In the genomic region with DNA sequence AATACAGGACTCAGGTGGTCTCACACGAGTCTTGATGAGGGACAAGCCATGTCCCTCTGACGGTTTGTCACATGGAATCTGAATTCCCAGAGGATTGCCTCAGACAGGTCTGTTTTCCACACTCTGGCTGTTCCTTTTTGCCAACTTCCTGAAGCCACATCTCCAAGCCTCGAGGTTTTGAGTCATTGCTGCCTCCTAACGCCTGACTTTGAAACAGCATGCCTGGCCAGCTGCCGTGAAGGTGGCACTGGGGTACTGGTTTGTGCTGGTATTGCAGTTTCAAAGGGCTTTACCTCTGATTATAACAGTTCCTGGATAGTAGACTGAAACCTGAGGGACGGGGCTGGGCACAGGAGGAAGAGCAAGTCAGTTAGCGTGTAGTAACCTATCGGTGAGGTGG, we compare ENCODE assay signal across 9 mouse cellular contexts.
DNase-seq lines count a peak whose midpoint lies in the region; ATAC-seq and TF ChIP-seq lines count a peak whose summit lies in the region.
"Had no signal": no experiment of that assay in that cellular context is flagged by ENCODE, and none has a peak within 500 bp of the region (broad histone marks: within the 10 kb centered on the region; RNA-seq: fewer than 3 reads in every experiment).

No protein-coding gene starts in this region.

- H3K4me2 ChIP-seq in heart, embryonic 11.5 days: no peak overlapping the region
- H3K4me2 ChIP-seq in kidney, embryonic 16.5 days (replicated peaks; ENCODE audit: low read depth, low read length): no peak overlapping the region
- H3K4me2 ChIP-seq in limb, embryonic 11.5 days (ENCODE audit: low read depth, severe bottlenecking): no peak overlapping the region
- H3K4me2 ChIP-seq: heart, embryonic 13.5 days had no signal

- peaks cover 9% of the 10 kb centered on the region for H3K27me3 ChIP-seq in heart, embryonic 11.5 days (ENCODE audit: control insufficient read depth, insufficient read depth, low read length)
- peaks cover 24% of the 10 kb centered on the region for H3K27me3 ChIP-seq in kidney, embryonic 16.5 days (ENCODE audit: insufficient read depth, low read length)
- peaks cover 7% of the 10 kb centered on the region; the same call in 1 of the 2 replicates for H3K27me3 ChIP-seq in limb, embryonic 11.5 days (ENCODE audit: control insufficient read depth, insufficient read depth, low read length)

- intact Hi-C loops in gastrocnemius, adult 2 months (cut with DNase I): loop anchor here (10.0 kb wide), 1 partner anchor 243 kb away; no protein-coding TSS in a partner anchor

- peak; percentile 3 to 41 for DNase-seq in heart, adult 18-20 months
- DNase-seq in cerebellum, postnatal 25 days: peak; percentile 6 to 16
- peak; percentile 32 for DNase-seq in gastrocnemius, adult 2 months
- peak; percentile 47 for DNase-seq in limb, embryonic 11.5 days (ENCODE audit: low spot score)
- DNase-seq in right cerebral cortex, postnatal 14 days: peak; percentile 44
- no peak for DNase-seq in spleen, postnatal 14 days (ENCODE audit: low spot score in 2 of 2)

- H3K9ac ChIP-seq in heart, embryonic 11.5 days (ENCODE audit: low read depth, low read length): no peak overlapping the region
- H3K9ac ChIP-seq in kidney, embryonic 16.5 days (replicated peaks; ENCODE audit: low read length): no peak overlapping the region
- H3K9ac ChIP-seq in limb, embryonic 11.5 days (ENCODE audit: low read length): no peak overlapping the region
- H3K9ac ChIP-seq: heart, embryonic 13.5 days had no signal

- ATAC-seq in heart, embryonic 11.5 days (replicated peaks; ENCODE audit: insufficient number of reproducible peaks, low FRiP score, low TSS enrichment): no peak
- peak; percentile 31; the same call in 1 of the 2 replicates for ATAC-seq in kidney, embryonic 16.5 days (ENCODE audit: low FRiP score, low TSS enrichment)
- no peak for ATAC-seq in limb, embryonic 11.5 days (ENCODE audit: insufficient number of reproducible peaks, low FRiP score, low TSS enrichment, low read depth)

- TF ChIP-seq CTCF in gastrocnemius, adult 2 months (IDR thresholded peaks at IDR 0.05): peak; percentile 51

- 27% methylated on average over 8 of the region's 8 CpGs for WGBS in heart, embryonic 11.5 days (ENCODE audit: insufficient replicate concordance)
- 33% methylated on average over 8 of the region's 8 CpGs for WGBS in kidney, embryonic 16.5 days
- WGBS in limb, embryonic 11.5 days: 28% methylated on average over 8 of the region's 8 CpGs

- no peaks in the 10 kb centered on the region for H3K9me3 ChIP-seq in heart, embryonic 11.5 days (replicated peaks; ENCODE audit: control insufficient read depth, low read length)
- H3K9me3 ChIP-seq in kidney, embryonic 16.5 days (ENCODE audit: low read length): no peaks in the 10 kb centered on the region
- H3K9me3 ChIP-seq in limb, embryonic 11.5 days (ENCODE audit: control insufficient read depth, low read length): no peaks in the 10 kb centered on the region
- H3K9me3 ChIP-seq: heart, embryonic 13.5 days had no signal

- no peaks in the 10 kb centered on the region for H3K4me1 ChIP-seq in heart, embryonic 11.5 days (ENCODE audit: control insufficient read depth, insufficient read depth, low read length)
- no peaks in the 10 kb centered on the region for H3K4me1 ChIP-seq in kidney, embryonic 16.5 days (ENCODE audit: insufficient read depth, low read length)
- no peaks in the 10 kb centered on the region for H3K4me1 ChIP-seq in limb, embryonic 11.5 days (ENCODE audit: control insufficient read depth, insufficient read depth, low read length)
- H3K4me1 ChIP-seq: heart, embryonic 13.5 days had no signal

- no peak overlapping the region for H3K27ac ChIP-seq in heart, embryonic 11.5 days (ENCODE audit: low read depth, low read length)
- H3K27ac ChIP-seq in gastrocnemius, adult 2 months: peak overlapping the region; percentile 31; the same call in 1 of the 2 replicates
- H3K27ac ChIP-seq in kidney, embryonic 16.5 days (ENCODE audit: low read length): no peak overlapping the region
- H3K27ac ChIP-seq in limb, embryonic 11.5 days (replicated peaks; ENCODE audit: low read depth, low read length): no peak overlapping the region
- H3K27ac ChIP-seq: heart, embryonic 13.5 days had no signal

- H3K4me3 ChIP-seq in heart, embryonic 11.5 days (ENCODE audit: low read depth, low read length): no peak overlapping the region
- peak overlapping the region; percentile 14; the same call in 1 of the 2 replicates for H3K4me3 ChIP-seq in gastrocnemius, adult 2 months
- H3K4me3 ChIP-seq in kidney, embryonic 16.5 days (ENCODE audit: low read length): no peak overlapping the region
- H3K4me3 ChIP-seq in limb, embryonic 11.5 days (ENCODE audit: low read depth, low read length): no peak overlapping the region
- H3K4me3 ChIP-seq: heart, embryonic 13.5 days had no signal

- H3K36me3 ChIP-seq in heart, embryonic 11.5 days (ENCODE audit: control insufficient read depth, insufficient read depth, low read length): no peaks in the 10 kb centered on the region
- H3K36me3 ChIP-seq in kidney, embryonic 16.5 days (ENCODE audit: insufficient read depth, low read length): no peaks in the 10 kb centered on the region
- H3K36me3 ChIP-seq in limb, embryonic 11.5 days (ENCODE audit: control insufficient read depth, insufficient read depth, low read length): no peaks in the 10 kb centered on the region
- H3K36me3 ChIP-seq: heart, embryonic 13.5 days had no signal

Comparison
In these comparisons a context has a peak if more than half of its experiments do, and no peak if none do; other contexts are left out.
1. DNase-seq: peak in heart, adult 18-20 months (2 of 2), cerebellum, postnatal 25 days (2 of 2), gastrocnemius, adult 2 months (single experiment), limb, embryonic 11.5 days (single experiment) and right cerebral cortex, postnatal 14 days (single experiment); none in spleen, postnatal 14 days (0 of 2).